Mouse (Mus musculus): ENCODE results near the gene Tex101. TPM values are rescaled to one million over a fixed set of nuclear protein-coding genes. Genes with fewer than 3 reads are reported as not detected.

The Tex101 gene
- polyA plus RNA-seq, 1 experiment from 2014 or later = not detected

GRCm38 (mm10) chr7:24640450-24640849 lies 36.0 kb downstream of the Tex101 start:
- ATAC-seq = no peak
- H3K4me2 ChIP-seq (ENCODE audit: low read length) = no peak overlapping the region
- H3K27me3 ChIP-seq (replicated peaks; ENCODE audit: control insufficient read depth, insufficient read depth, low read length) = peaks cover 41% of the 10 kb centered on the region
- no peaks in the 10 kb centered on the region for H3K9me3 ChIP-seq (ENCODE audit: control insufficient read depth, low read length)
- WGBS = 62% methylated on average over 13 of the region's 13 CpGs
- no peak overlapping the region for H3K27ac ChIP-seq (ENCODE audit: low read length)
- no peak overlapping the region for H3K4me3 ChIP-seq (replicated peaks; ENCODE audit: low read length)
- no peak overlapping the region for H3K9ac ChIP-seq (replicated peaks; ENCODE audit: low read depth, low read length)
- H3K4me1 ChIP-seq (replicated peaks; ENCODE audit: control insufficient read depth, insufficient read depth, low read length) = peaks cover 9% of the 10 kb centered on the region
- no peaks in the 10 kb centered on the region for H3K36me3 ChIP-seq (ENCODE audit: control insufficient read depth, insufficient read depth)

- WGBS = 2% methylated on average over 35 of the region's 35 CpGs
Measured at GRCm38 (mm10) chr7:24638026-24638856, 38.2 kb downstream of the Tex101 start.

DNA sequence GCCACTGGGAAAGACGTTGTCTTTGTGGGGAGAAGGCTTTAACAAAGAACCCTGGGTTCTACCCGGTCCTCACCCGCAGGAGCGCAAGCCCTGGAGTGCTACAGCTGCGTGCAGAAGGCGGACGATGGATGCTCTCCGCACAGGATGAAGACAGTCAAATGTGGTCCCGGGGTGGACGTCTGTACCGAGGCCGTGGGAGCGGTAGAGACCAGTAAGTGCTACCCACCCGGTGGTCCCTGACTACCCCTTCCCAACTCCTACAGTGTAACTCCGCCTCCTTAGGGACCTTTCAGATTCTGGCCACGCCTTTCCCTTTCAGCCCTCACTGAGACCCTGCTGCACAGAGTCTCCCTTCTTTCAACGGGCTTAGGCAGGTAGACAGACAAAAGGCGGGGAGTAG lies 39.4 kb downstream of the Tex101 start:
- Histone ChIP-seq H3K27me3 (replicated peaks; ENCODE audit: control insufficient read depth, insufficient read depth, low read length) (peaks cover 41% of the 10 kb centered on the region), H3K4me1 (replicated peaks; ENCODE audit: control insufficient read depth, insufficient read depth, low read length) (peaks cover 9% of the 10 kb centered on the region), H3K27ac (ENCODE audit: low read length) (no peak overlapping the region), H3K4me2 (ENCODE audit: low read length) (no peak overlapping the region), H3K9ac (replicated peaks; ENCODE audit: low read depth, low read length) (no peak overlapping the region), H3K4me3 (replicated peaks; ENCODE audit: low read length) (no peak overlapping the region; the same call in 1 of the 2 replicates), H3K9me3 (ENCODE audit: control insufficient read depth, low read length) (no peaks in the 10 kb centered on the region), H3K36me3 (ENCODE audit: control insufficient read depth, insufficient read depth) (no peaks in the 10 kb centered on the region)
- peak; percentile 40; the same call in 1 of the 2 replicates for ATAC-seq
- 2% methylated on average over 18 of the region's 18 CpGs for WGBS

More at GRCm38 (mm10) chr7:24638026-24638856, 38.2 kb downstream of the Tex101 start:
- Histone ChIP-seq H3K4me3 (replicated peaks; ENCODE audit: low read length) (peak overlapping the region; percentile 42), H3K36me3 (ENCODE audit: control insufficient read depth, insufficient read depth) (no peaks in the 10 kb centered on the region), H3K27me3 (replicated peaks; ENCODE audit: control insufficient read depth, insufficient read depth, low read length) (peaks cover 41% of the 10 kb centered on the region), H3K4me2 (ENCODE audit: low read length) (peak overlapping the region; percentile 70), H3K27ac (ENCODE audit: low read length) (no peak overlapping the region), H3K9me3 (ENCODE audit: control insufficient read depth, low read length) (no peaks in the 10 kb centered on the region), H3K9ac (replicated peaks; ENCODE audit: low read depth, low read length) (0 out of 2 replicates have a peak overlapping the region, but pooled peaks have one; percentile 12), H3K4me1 (replicated peaks; ENCODE audit: control insufficient read depth, insufficient read depth, low read length) (peaks cover 9% of the 10 kb centered on the region)
- peak; percentile 40; the same call in 1 of the 2 replicates for ATAC-seq

DNA sequence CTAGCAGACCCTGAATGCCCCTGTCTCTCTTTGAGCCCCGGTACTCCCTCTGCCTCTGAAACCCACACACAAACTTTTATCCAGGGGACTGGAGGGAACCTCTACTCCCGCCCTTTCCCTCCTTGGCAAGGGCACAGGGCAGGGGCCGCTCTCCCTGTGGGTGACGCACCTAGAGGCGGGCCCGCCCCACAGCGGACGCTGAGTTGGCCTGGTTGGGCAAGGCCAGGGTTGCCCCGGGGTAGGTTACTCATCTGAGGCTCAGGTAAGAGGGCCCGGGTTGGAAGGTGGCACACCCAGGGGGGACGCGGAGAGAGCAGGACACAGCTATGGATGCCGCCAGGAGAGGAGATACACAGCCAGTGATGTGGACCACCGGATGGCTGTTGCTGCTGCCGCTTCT lies 40.2 kb downstream of the Tex101 start, which contains the start of gene Lypd3:
Gene Lypd3, plus strand, starts transcription at position 287 of the 400 bp plus-strand sequence.
- ATAC-seq = no peak
- Histone ChIP-seq H3K36me3 (ENCODE audit: control insufficient read depth, insufficient read depth) (no peaks in the 10 kb centered on the region), H3K9ac (replicated peaks; ENCODE audit: low read depth, low read length) (no peak within 1 kb of the TSS), H3K4me3 (replicated peaks; ENCODE audit: low read length) (no peak within 1 kb of the TSS; the same call in 1 of the 2 replicates), H3K9me3 (ENCODE audit: control insufficient read depth, low read length) (no peaks in the 10 kb centered on the region), H3K4me2 (ENCODE audit: low read length) (no peak within 1 kb of the TSS), H3K4me1 (replicated peaks; ENCODE audit: control insufficient read depth, insufficient read depth, low read length) (peaks cover 9% of the 10 kb centered on the region), H3K27ac (ENCODE audit: low read length) (no peak within 1 kb of the TSS), H3K27me3 (replicated peaks; ENCODE audit: control insufficient read depth, insufficient read depth, low read length) (peaks cover 41% of the 10 kb centered on the region)
- WGBS = 14% methylated on average over 15 of the region's 15 CpGs

DNA sequence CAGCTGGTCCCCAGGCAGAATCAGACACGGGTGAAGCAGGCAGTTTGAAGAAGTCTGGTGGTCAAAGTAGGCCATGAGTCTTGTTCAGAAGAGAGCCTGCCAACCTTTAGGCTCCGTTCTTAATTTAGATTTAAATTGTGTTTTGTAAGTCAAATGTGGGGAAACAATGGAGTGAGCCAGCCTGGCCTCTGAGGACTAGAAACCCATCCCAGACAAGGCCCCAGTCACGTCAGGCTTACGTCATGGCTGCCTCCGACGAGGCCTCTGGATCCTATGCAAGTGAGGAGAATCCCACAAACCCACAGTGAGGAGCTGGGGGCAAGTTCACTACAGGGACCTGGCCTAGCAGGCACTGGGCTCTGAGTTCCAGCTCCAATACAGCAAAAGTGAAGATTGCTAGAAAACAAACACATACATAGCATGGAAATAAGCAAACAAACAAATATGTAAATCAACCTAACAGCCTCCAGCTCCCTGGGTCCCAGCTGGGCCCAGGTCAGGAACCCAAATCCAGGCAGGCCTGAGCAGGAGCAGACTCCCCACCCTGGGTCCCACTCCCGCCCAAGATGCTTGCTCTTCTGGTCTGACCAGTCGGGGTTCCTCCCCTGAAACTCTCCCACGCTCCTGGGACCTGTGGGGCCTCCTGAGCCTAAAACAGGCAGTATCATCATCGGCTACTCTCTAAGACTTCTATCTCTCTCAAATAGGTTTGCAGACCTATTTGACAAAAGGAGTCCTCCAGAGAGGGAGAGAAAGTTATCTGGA lies 46.2 kb downstream of the Tex101 start:
- H3K9ac ChIP-seq (replicated peaks; ENCODE audit: low read depth, low read length) = no peak overlapping the region
- H3K4me1 ChIP-seq (replicated peaks; ENCODE audit: control insufficient read depth, insufficient read depth, low read length) = peaks cover 6% of the 10 kb centered on the region
- no peaks in the 10 kb centered on the region for H3K36me3 ChIP-seq (ENCODE audit: control insufficient read depth, insufficient read depth)
- no peak overlapping the region for H3K27ac ChIP-seq (ENCODE audit: low read length)
- ATAC-seq = no peak
- 65% methylated on average over 10 of the region's 10 CpGs for WGBS
- no peaks in the 10 kb centered on the region for H3K9me3 ChIP-seq (ENCODE audit: control insufficient read depth, low read length)
- H3K4me3 ChIP-seq (replicated peaks; ENCODE audit: low read length) = no peak overlapping the region
- no peaks in the 10 kb centered on the region for H3K27me3 ChIP-seq (replicated peaks; ENCODE audit: control insufficient read depth, insufficient read depth, low read length)
- no peak overlapping the region for H3K4me2 ChIP-seq (ENCODE audit: low read length)

DNA sequence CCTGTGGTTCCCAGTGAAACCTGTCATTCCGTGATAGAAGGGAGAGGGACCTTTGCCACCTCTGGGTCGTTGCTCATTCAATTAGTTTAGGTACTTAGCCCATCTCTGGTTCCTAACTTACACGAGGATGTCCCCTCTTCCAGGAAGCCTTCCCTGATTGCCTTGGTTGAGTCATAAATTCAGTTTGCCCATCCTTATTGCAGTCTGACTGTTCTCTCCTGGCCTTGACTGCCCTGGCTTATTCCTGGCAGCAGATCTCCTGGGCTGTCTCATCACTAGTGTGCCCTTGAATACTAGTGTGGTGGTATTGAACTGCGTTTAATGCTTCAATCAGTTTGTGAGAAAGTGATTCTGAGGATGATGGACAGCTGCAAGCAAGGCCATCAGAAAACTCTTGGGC lies 46.8 kb downstream of the Tex101 start:
- H3K27ac ChIP-seq (ENCODE audit: low read length) = no peak overlapping the region
- no peak for ATAC-seq
- 75% methylated on average over 4 of the region's 4 CpGs for WGBS
- no peak overlapping the region for H3K4me3 ChIP-seq (replicated peaks; ENCODE audit: low read length)
- no peak overlapping the region for H3K9ac ChIP-seq (replicated peaks; ENCODE audit: low read depth, low read length)
- H3K27me3 ChIP-seq (replicated peaks; ENCODE audit: control insufficient read depth, insufficient read depth, low read length) = no peaks in the 10 kb centered on the region
- H3K4me1 ChIP-seq (replicated peaks; ENCODE audit: control insufficient read depth, insufficient read depth, low read length) = peaks cover 6% of the 10 kb centered on the region
- no peaks in the 10 kb centered on the region for H3K36me3 ChIP-seq (ENCODE audit: control insufficient read depth, insufficient read depth)
- no peak overlapping the region for H3K4me2 ChIP-seq (ENCODE audit: low read length)
- no peaks in the 10 kb centered on the region for H3K9me3 ChIP-seq (ENCODE audit: control insufficient read depth, low read length)

DNA sequence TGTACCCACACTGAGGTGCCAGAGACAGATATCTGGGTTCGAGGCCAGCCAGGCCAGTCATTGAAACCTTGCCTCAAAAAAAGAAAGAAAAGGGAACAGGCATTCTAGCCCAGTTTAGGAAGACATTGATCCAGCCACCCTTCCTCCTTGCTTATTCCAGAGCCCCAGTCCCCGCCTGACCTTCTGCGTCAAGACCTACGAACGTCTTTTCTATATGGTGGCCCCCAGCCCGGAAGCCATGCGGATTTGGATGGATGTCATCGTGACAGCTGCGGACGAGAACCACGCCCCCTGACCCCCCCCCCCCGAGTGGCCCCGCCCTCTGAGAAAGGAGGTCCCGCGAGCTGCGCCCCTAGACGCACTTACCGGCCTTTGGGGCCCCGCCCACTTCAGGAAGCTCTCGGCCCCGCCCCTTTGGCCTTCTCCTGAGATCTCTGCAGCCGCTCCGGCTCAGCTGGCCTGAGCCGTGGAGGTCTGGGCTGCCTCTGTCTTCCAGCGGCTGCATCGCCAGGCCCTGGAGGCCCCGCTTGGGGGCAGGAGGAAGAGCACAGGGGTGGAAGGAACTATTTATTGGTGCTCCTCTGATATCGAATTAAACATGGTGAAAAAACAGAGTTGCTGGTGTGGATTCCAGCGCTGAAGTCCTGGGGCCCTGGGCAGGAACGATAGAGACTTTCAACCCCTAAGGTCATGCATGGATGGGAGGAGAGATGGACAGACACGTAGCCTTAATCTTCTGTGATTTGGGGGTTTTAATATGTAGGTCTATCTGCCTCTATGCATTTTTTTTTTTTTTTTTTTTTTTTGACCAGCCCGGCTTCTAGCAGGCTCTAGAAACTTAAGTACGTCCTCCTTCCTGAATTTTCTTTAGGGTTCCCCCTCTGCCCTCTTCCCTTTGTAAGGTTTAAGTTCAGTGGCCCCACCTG lies 47.5 kb downstream of the Tex101 start:
- ATAC-seq = peak; percentile 71
- no peaks in the 10 kb centered on the region for H3K9me3 ChIP-seq (ENCODE audit: control insufficient read depth, low read length)
- no peaks in the 10 kb centered on the region for H3K36me3 ChIP-seq (ENCODE audit: control insufficient read depth, insufficient read depth)
- H3K4me2 ChIP-seq (ENCODE audit: low read length) = peak overlapping the region; percentile 52
- peak overlapping the region; percentile 48; the same call in 1 of the 2 replicates for H3K9ac ChIP-seq (replicated peaks; ENCODE audit: low read depth, low read length)
- peak overlapping the region; percentile 31 for H3K4me3 ChIP-seq (replicated peaks; ENCODE audit: low read length)
- peaks cover 6% of the 10 kb centered on the region for H3K4me1 ChIP-seq (replicated peaks; ENCODE audit: control insufficient read depth, insufficient read depth, low read length)
- WGBS = 8% methylated on average over 31 of the region's 33 CpGs
- H3K27ac ChIP-seq (ENCODE audit: low read length) = no peak overlapping the region
- H3K27me3 ChIP-seq (replicated peaks; ENCODE audit: control insufficient read depth, insufficient read depth, low read length) = no peaks in the 10 kb centered on the region

DNA sequence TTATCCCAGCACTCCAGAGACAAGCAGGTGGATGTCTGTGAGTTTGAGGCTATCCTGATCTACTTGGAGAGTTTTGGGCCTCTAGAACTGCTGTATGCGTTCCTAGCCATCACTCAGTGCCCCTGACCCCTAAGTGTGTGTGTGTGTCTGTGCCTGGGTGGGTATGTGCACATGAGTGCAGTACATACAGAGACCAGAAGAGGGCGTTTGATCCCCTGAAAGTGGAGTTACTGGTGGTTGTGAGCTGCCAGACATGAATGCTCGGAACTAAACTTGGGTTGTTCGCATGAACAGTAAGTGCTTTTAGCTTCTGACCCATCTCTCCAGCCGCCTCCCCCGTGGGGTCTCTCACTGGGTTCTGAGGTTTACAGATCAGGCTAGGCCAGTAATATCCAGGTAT lies 53.5 kb downstream of the Tex101 start:
- H3K4me1 ChIP-seq (replicated peaks; ENCODE audit: control insufficient read depth, insufficient read depth, low read length) = no peaks in the 10 kb centered on the region
- no peak overlapping the region for H3K4me3 ChIP-seq (replicated peaks; ENCODE audit: low read length)
- no peaks in the 10 kb centered on the region for H3K9me3 ChIP-seq (ENCODE audit: control insufficient read depth, low read length)
- no peaks in the 10 kb centered on the region for H3K27me3 ChIP-seq (replicated peaks; ENCODE audit: control insufficient read depth, insufficient read depth, low read length)
- H3K36me3 ChIP-seq (ENCODE audit: control insufficient read depth, insufficient read depth) = no peaks in the 10 kb centered on the region
- ATAC-seq = no peak
- H3K27ac ChIP-seq (ENCODE audit: low read length) = no peak overlapping the region
- H3K4me2 ChIP-seq (ENCODE audit: low read length) = no peak overlapping the region
- H3K9ac ChIP-seq (replicated peaks; ENCODE audit: low read depth, low read length) = no peak overlapping the region
- WGBS = 83% methylated on average over 6 of the region's 6 CpGs

All from forebrain, embryonic 16.5 days (tissue).